Mouse (Mus musculus): ENCODE measurements around the gene Gm49387.

The Gm49387 gene

DNA sequence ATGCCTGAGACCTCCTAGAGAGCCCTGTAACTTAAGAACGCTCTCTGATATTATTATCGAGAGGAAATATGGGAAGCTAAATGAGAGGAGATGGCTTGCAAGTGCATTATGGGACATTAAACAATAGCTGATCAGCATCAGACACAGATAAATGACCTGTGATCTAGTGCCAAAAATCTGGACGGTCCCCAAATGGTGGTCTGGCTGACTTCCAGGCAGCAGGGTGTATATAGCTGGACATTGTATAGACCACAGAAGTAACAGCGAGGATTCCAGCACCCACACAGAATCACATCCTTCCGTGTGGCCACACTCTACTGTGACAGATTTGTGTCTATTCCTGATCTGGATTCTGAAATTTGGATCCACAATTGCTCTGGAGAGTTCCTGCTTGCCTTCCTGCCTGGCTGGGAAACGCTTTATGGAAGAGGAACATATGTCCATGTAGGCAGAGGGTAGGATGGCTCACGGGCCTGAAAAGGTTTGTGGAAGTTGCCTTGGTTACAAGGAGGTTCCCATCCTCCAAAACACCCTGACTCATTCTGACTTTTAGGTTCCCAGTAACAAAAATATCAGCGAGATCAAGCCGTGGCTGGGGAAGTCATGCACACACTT, 68.0 kb downstream of the Gm49387 start:
- no peak for DNase-seq

DNA sequence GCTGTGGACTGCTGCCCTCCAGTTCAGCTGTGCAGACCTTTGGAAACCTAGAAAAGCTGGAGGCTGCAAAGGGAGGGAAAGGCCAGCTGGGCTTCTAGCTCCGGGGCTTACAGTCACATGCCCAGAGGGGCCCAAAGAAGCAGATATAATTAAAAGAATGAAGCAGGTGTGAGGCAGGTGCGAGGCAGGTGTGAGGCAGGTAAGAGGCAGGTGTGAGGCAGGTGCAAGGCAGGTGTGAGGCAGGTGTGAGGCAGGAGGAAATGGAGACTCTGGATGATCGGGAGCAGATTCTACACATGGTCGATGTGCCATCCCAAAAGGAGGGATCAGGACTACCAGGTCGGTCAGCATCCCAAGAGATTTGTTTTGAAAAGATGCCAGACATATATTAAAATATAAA, 69.3 kb downstream of the Gm49387 start:
- DNase-seq: no peak

DNA sequence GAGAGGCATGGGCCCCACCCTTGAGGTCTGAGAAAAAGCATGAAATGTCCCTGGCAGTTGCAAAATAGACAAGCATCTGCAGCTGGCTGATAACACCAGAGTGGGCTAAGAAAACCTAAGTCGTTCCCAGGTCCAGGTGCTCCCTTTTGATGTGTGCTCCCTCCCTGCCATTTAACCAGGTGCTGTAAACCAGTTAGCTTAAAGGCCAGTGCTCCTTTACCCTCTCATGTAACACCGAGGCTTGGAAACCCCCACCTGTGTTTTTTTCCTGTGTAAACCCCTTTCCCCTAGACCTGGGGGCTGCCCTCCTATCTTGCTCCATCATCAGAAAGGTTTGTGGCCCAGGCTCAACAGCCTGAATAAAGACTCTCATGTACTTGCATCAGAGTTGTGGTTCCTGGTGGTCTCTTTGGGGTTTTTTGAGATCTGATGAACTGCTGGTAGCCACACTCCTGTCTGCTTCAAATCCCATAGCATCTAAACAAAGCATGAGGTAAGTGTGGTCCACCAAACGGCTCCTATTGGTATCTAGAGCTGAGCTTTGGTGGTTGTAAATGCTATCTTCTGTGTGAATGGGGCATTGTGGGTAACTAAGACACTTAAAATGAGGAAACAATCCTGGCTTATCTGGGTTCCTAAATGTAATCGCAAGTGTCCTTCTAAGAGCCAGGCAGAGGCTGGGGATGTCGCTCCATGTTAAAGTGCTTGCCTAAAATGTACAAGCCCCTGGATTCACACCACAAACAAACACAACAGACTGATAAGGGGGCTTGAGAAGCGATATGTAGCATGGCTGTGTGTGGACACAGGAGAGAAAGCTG, 70.3 kb downstream of the Gm49387 start:
- no peak for DNase-seq

DNA sequence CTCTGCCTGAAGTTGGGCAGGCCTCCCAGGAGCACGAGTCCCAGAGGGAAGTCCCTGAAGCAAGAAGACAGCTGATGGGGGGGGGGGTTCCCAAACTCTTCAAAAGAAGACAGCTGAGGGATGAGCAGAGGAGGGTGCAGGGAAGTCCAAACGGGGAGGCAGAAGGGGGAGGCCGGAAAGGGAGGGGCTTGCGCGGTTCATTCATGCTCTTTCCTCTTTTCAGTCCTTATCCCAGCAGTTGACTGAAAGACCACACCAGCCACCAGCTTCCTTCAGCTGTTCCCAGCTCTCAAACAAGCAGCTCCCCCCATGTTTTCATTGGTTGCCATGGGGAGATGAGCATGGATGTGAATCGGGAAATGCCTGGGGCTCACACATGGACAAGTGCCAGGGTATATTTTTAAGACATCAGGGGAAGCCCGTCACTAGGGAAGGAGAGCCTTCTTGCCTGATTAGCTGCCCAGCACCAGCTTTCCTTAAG, 71.5 kb downstream of the Gm49387 start:
- peak; percentile 45 for DNase-seq

DNA sequence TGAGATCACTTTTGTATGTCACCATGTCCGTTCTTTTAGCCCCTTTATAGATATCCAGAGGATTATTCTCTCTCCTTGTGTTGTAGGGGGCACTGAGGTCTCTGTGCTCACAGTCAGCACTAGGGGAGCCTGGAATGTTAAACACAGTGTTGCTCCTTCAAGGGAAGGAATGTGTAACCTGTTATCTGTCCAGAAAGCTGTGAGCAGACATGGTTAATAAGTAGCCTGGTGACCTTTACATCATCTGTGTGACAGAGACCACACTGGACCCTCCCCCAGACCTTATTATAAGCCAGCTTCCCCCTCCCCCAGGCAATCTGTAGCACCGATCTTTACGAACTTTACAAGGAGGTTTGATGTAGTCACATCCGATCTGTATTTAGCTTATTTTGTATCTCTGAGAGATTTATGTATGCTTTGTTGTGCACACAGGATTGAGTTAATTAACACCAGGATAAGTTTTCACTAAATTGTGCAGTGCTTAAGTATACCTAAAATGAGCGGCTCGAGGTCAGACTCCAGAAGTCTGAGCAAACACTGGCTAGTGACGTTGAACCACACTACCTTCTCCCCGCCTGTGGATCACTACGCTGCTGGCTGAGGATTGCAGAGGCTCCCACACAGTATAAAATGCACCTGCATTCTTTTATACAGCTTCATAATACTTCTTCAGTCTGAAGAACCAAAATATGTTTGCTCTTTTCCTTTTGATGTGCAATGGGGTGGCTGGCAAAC, 75.0 kb downstream of the Gm49387 start:
- no peak for DNase-seq

DNA sequence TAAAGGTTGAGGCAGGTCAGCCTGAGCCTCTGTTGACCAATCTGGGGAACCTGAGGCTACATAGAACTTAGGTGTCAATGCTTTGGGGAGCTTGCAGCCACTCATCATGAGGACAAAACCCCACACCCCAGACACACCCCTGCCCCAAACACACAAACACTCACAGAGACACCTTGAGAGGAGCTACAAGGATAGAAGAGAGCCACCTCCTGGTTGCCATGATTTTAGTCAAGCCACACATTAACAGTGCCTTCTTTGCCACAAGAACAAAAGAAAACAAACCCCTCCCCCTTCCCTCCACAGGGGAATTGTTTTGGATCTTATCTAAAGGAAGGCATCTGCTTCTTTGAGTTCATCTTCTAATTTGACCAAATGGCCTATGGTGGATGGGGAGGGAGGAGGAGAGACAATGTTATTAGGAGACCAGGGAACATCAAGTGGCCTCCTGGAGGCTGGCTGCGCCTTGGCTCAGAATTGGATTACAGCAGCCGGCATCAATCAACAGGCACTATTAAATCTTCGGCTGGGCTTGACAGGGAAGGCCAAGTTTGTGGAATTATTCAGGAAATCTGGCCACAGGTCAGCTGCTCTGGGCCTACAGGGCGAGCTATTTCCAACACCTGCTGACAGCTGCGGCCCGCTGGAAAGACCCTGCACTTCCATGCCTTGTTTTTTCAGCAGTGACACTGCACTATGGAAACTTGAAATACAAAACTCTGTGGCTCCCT, 76.1 kb downstream of the Gm49387 start:
- DNase-seq: peak; percentile 30

DNA sequence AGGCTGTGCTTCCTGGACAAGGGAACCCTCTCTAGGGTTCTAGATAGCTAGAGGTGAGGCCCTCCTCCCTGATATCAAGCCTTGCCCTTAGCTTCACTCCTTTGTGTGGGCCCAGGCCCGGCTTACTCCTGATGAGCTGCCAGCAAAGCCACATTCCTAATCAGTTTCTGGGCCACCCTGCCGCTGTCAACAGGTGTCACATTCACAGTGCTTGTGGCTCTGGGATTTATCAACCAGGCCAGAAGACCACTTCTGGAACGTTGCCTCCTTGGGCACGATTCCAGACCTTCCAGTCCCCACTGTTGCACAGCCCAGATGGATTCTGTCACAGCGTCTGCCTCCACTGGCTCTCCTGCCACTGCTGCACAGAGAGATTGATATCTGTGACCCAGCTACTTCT, 79.8 kb downstream of the Gm49387 start:
- DNase-seq: no peak

DNA sequence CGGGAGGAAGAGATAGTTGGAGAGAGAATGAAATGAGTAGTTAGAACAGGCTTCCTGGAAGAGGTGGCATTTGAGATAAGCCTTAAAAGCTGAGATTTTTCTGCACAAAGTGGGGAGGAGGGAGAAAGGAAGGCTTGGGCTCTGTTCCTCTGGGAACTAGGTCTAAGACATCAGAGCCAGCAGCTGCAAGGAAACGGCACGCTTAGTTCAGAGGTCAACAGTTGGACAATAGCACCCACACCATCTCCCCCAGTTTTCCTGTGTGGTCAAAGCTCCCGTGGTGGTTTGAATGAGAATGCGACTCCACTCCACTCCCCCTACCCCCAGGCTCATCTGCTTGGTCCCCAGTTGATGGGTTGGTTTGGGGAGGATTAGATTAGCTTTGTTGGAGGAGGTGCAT, 81.5 kb downstream of the Gm49387 start:
- no peak for DNase-seq

DNA sequence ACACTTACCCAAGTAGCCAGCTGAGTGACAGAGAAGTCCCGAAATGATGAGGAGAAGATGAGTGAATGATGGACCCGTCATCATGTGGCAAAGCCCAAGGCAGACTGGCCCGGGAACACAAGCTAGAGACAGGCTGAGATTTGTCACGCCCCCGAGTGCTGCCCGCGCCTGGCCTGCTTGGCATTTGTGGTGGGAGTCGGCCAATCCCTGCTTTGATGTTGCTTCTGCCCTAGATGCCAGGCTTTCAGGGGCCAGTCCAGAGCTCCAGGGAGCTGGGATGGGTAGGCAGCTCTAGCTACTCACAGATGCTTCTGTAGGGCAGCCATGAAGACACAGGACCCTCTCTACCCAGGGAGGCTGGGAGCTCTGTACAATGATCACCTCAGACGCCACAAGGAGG, 82.9 kb downstream of the Gm49387 start:
- peak; percentile 24 for DNase-seq

DNA sequence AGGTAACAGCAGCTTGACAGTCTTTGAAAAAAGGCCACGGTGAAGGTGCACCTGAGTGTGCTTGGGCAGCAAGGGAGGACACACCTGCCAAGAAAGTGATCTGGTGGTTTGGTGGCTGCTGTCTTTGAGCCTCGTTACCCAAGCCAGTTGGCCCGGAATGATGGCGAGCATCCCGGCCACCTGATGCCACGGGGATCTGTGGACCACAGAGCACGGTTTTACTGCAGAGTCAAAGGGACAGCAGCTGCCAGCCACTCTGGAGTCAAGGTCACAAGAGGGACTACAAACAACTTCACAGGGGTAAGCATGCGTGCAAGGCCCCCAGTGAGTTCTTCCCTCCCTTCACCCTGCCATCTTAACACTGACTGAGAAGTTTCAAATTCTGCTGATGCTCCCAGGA, 83.4 kb downstream of the Gm49387 start:
- no peak for DNase-seq

DNA sequence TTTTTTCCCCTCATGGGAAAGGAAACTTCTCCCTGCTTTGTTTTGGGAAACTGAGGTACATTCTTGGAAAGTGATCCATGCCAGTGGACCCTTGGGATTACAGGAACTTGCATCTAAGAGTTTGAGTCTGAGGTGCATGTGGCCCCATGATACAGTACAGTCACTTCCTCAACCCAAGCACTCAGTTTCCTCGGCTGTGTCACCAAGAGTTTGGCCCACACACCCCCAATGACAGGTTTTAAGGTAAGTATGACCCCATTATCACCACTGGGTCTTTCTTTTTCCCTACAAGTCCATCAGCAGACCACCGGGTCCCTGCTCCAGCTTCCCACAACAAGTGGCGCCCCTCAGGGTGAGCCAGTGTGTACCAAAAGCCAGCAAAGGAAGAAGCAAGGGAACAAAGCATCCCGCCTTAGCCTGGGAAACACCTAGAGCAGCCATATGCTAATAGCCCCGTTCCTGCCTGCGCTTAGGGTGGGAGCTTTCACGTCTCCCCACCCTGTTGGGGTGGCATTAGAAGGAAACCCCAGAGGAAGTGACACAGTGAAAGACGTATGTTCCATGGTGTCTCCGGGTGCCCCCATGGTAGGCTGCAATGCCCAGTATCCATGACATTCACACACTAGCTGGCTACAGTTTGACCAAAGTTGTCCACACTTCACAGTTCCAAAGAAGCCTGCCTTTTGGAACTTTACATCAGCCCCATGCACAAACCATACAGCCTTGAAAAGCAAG, 84.0 kb downstream of the Gm49387 start:
- DNase-seq: no peak

DNA sequence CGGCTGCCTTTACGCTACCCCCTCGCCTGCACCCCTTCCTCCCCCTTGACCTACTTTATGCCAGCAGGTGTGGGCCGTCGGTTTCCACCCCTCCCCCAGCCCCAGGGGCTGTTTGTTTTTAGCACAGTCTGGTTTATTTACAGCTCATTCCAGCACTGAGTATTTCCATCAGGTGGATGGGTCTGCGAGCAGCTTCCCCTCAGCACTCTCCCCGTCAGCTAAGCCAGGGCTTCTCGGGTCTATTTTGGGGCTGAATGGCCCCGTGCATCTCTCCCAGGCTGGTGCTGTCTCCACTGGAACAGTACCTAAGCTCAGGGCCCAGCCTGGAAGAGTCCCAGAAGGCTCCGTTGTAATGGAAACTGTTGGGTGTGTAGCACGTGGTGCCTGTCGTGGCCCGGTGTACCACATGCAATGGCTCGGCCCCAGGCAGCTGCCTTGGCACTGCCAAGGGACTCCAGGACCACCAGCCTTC, 84.7 kb downstream of the Gm49387 start:
- DNase-seq: peak; percentile 45

DNA sequence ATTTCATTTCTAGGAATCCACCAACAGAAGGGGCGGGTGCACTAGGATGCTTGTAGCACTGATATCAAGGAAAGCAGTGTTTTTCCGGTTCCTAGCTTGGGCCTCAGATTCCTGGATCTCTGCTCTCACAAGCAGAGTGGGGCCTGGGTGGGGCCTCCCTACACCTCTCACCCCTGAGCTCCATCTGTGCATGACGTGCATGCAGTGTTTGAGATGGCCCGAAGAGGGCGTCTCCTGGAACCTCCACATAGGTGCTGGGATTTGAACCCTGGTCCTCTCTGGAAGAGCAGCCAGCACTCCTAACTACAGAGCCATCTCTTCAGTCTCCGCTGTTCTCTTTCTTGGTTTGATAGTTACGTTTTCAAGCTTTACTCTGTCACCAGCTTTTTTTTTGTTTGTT, 85.7 kb downstream of the Gm49387 start:
- DNase-seq: no peak

DNA sequence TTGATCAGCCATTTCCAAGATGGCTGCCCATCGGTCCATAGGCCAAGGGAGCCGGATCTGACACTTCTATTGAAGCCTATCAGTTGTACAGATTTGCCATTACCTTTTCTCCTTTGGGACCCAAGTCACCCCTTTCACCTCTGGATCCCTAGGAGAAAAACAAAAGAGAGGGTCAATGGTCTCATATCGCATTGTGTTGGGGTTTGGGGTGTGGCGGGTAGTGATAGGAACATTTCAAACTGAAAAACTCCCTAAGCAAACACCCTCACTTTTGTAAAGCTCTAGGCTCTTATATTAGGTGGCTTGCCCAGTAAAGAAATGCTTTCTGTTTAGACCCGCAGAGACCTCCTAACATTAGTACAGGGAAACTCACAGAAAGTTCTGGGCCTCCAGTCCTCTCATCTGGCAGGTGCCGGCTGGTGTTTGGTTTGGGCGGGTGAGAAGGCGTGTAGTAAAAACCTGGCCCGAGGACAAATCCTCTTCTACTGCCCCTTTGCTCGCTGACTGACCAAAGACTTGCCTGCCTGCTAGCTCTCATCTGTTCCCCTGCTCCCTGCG, 96.7 kb downstream of the Gm49387 start:
- DNase-seq: no peak

DNA sequence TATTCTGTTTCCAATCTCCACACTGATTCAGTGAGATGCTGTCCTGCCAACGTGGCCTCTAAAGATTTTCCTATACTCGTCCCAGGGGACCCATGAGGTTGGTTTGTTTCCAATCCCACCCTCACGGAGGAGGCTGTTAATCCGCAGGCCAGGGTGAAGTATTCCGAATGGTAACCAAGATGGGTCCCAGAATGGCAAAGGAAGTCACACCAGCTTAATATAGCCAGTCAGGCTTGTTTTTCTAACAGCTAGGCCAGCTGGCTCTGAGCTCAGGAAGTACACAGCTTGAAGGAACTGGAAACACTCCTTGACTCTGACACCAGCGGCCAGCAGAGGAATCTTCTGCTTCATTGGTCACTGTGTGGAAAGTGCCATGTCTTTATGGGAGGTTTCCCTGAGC, 103.4 kb downstream of the Gm49387 start:
- DNase-seq: no peak

DNA sequence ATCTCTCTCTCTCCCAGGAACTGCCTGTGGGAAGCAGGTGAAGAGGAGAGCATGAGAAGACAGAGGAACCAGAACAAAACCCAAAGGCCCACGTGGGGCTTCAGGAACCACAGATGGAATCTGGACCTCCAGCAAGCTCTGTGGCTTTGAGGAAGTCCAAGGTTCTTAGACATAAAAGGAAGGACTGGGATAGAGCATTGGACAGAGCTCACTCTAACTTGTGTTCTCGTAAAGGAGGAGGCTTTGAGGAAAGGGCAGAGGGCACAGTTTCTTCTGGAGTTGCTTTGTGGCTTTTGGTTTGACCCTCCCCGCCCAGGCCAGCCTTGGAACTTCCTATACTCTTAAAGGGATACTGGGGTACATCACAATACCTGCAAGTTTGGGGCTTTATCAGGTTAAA, 108.0 kb downstream of the Gm49387 start:
- DNase-seq: no peak

DNA sequence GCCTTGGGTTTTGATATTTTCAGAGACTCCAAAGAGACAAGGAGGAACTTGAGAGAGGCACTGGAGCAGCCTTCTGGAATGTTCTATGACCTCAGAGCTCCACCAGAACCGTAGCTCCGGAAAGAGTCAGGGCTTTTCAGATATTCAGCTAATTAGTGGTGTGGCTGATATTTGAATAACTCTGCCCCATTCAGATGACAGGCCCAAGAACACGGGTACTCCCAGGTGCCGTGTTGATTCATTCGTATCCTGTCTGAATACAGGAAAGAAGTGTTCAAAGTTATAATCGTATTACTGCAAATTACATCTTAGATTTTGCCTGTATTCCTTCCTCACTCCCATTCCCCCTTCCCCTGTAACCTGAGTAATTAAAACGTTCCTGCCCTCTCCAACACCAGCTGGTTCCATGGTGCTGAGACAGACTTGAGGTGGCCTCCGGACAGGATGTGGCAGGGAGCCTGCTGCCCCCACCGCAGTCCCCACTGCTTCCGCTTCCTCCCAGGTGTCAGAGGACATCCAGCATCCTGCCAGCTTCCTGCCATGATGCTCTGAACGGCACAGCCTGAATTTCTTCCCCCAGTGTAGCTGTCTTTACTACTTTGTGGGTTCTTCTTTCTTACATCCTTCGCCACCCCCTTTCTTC, 109.1 kb downstream of the Gm49387 start:
- no peak for DNase-seq

DNA sequence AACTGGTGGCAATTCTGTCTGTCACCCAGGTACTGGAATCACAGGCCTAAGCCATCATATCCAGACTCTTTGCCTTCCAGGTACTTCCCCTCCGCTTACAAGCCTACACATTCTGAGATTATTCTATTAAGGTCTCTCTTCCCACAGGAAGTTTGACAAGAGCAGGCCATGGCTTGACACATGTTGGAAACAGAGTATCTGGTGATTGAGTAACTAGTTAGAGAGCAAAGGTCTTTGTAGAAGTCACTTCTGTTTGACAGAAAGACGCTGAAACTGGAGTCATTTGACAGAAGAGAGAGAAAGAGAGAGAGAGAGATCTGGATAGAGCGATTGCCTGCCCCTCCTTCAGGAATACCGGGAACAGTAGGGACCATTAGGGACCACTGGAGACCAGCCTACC, 109.8 kb downstream of the Gm49387 start:
- no peak for DNase-seq

DNA sequence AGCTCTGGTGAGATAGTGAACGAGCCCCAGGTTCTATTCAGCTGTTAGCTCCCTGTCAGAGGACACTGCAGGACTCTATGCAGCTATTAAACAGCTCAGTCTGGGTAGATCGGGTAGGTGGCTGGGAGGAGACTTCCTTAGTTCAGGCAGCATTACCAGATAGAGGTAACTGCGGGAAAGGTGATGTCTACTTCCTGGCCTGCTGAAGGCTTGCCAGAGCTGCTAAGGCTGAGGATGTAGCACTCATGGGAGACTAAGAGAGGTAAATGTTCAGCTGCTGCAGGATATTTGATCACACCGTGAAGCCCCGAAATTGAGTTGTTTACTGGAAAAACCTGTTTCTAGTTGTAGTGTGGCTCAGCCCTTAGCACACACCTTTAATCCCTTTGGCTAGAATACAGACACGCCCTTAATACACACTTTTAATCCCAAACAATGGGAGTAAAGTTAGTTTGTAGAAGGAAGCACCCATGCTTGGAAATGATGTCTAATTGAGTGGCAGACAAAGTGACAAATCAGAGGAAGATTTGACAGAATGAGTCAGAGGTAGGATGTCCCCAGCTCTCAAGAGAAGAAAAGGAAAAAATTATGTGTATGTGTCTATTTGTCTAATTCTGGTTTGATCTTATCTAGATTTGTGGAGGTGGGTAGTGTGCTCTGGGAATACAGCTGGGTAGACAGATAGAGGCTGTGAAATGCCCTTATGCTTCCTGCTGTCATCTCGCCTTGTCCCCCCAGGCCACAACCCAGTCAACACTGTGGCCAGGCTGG, 115.5 kb downstream of the Gm49387 start:
- no peak for DNase-seq

DNA sequence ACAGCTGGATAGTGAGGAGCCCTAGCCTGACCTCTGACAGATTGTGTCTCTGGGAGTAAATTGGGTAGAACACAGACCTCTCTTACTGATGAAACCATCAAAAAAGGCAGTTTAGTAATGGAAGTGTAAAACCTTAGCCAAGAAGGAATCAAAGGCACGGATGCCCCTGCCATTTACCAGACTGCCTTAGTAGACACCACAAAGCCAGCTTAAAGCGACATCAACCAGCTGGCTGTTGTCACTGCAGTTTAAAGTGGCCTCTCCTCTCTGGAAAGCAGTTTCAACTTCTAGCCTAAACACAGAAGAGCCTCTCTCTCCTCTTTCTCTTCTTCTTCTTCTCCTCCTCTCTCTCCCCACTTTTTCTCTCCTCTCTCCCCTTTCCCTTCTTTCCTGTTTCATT, 119.4 kb downstream of the Gm49387 start:
- DNase-seq: no peak

DNA sequence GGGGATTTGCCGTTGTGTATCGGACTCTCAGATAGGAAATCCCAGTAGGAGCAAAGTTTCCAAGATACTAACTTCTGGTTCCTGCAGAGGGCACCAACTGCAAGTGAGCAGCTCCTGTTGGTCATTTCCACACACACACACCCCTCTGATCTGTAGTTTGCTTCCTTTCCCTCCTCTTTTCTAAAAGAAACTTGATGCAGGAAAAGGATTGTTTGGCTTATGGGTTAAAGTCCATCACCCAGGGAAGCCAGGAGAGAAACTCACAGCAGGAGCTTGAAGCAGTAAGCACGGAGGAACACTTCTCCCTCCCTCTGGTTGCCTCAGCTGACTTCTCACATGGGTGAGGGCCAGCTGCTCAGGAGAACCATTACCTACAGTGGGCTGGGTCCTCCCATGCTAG, 121.5 kb downstream of the Gm49387 start:
- no peak for DNase-seq
